Mouse (Mus musculus) liver, embryonic 15.5 days (tissue): ENCODE measurements around the gene Il17ra. TPM values are rescaled to one million over a fixed set of nuclear protein-coding genes. Genes with fewer than 3 reads are reported as not detected.

ENCODE experiments used
- ATAC-seq: fragments of 200-750 bp; cut with Nextera tagmentation; 2 replicates; pipeline ENCODE4 v1.8.0; 2017; ENCODE audit warnings: moderate number of reproducible peaks, mild to moderate bottlenecking, moderate library complexity; ENCODE audit not compliant: insufficient read depth
- H3K27ac ChIP-seq: fragments of 300-500 bp; sonication (generic); replicated peaks from 2 replicates; pipeline ENCODE4 v1.5.1; 2015; ENCODE audit warnings: mild to moderate bottlenecking, inconsistent platforms
- H3K27me3 ChIP-seq: fragments of 300-500 bp; sonication (generic); 2 replicates; pipeline ENCODE4 v1.6.1; 2015; ENCODE audit warnings: mild to moderate bottlenecking, inconsistent platforms
- H3K36me3 ChIP-seq: fragments of 300-500 bp; sonication (generic); replicated peaks from 2 replicates; pipeline ENCODE4 v1.6.1; 2015; ENCODE audit warnings: moderate library complexity, mild to moderate bottlenecking, inconsistent platforms
- H3K4me1 ChIP-seq: fragments of 300-500 bp; sonication (generic); replicated peaks from 2 replicates; pipeline ENCODE4 v1.6.1; 2015; ENCODE audit warnings: inconsistent platforms
- H3K4me2 ChIP-seq: fragments of 300-500 bp; sonication (generic); 2 replicates; pipeline ENCODE4 v1.6.1; 2015; ENCODE audit warnings: moderate library complexity, mild to moderate bottlenecking, inconsistent platforms
- H3K4me3 ChIP-seq: fragments of 300-500 bp; sonication (generic); replicated peaks from 2 replicates; pipeline ENCODE4 v1.5.1; 2015; ENCODE audit warnings: mild to moderate bottlenecking, inconsistent platforms
- H3K9ac ChIP-seq: fragments of 300-500 bp; sonication (generic); 2 replicates; pipeline ENCODE4 v1.6.1; 2015; ENCODE audit warnings: moderate library complexity, mild to moderate bottlenecking, inconsistent platforms
- H3K9me3 ChIP-seq: fragments of 300-500 bp; sonication (generic); replicated peaks from 2 replicates; pipeline ENCODE4 v1.6.1; 2016; ENCODE audit warnings: inconsistent platforms
- WGBS: fragments of 180-500 bp; shearing (Covaris S2); methylation state at CpG from one replicate; pipeline ENCODE4 v1.1.7; 2015; ENCODE audit warnings: mixed read lengths; ENCODE audit not compliant: insufficient replicate concordance; 5-methylcytosine and 5-hydroxymethylcytosine counted together
- polyA plus RNA-seq: library from polyadenylated mRNA; unstranded; fragments of >200 nt; fragmentation: Nextera tagmentation; extraction: Ambion mirVana; gene quantifications from 2 replicates; pipeline ENCODE4 v1.2.1, GENCODE M21; 2015

Gene Il17ra
- polyA plus RNA-seq, 1 experiment from 2014 or later, result 10.4 TPM

DNA sequence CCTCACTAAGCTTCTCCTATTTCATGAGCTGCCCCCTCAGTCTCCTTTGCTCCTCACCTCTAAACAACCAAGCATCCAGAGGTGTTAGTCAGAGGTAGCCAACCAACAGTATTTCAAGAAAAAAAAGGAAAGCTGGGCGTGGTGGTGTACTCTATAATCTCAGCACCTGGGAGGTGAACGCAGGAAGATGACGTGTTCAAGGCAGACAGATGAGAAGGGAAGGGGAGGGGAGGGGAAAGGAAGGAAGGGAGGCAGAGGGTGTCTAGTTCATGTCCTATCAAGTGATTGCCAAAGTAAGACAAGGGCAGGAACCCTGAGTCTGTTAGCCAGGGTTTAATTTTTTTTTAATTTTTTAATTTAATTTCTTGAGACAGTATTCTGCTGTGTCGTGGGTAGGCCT lies 45.6 kb downstream of the Il17ra start:
- ATAC-seq, result no peak
- H3K4me3 ChIP-seq, result no peak overlapping the region

DNA sequence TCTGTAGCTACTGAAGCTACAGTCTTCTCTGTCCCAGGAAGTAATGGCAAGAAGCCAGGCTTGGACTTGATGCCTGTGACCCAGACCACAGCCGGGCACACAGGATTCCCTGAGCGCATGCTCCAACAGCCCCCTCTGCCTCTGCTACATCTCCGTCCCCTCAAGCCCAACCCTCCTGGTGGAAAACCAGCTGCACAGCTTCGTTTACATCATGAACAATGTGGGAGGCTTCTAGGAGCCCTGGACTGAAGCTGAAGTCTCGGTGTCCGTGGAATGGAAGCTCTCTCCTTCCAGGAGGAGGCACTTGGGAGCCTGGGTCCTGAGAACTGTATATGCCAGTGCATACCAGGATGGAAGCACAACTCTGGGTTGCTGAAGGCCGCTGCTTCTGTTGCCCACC lies 46.9 kb downstream of the Il17ra start:
- 79% methylated on average over 7 of the region's 7 CpGs for WGBS
- H3K27me3 ChIP-seq, result no peaks in the 10 kb centered on the region
- H3K4me2 ChIP-seq, result no peak overlapping the region
- H3K36me3 ChIP-seq, result peaks cover 32% of the 10 kb centered on the region
- no peak overlapping the region for H3K27ac ChIP-seq
- ATAC-seq, result no peak
- H3K4me3 ChIP-seq, result no peak overlapping the region
- no peaks in the 10 kb centered on the region for H3K9me3 ChIP-seq
- no peak overlapping the region for H3K9ac ChIP-seq
- peaks cover 25% of the 10 kb centered on the region for H3K4me1 ChIP-seq

More for the DNA sequence above, 45.6 kb downstream of the Il17ra start:
- Histone ChIP-seq H3K27me3 (no peaks in the 10 kb centered on the region), H3K9ac (no peak overlapping the region), H3K9me3 (no peaks in the 10 kb centered on the region), H3K4me2 (no peak overlapping the region), H3K36me3 (peaks cover 24% of the 10 kb centered on the region), H3K27ac (no peak overlapping the region), H3K4me1 (peaks cover 19% of the 10 kb centered on the region)
- WGBS, result 60% methylated on average over 4 of the region's 4 CpGs

DNA sequence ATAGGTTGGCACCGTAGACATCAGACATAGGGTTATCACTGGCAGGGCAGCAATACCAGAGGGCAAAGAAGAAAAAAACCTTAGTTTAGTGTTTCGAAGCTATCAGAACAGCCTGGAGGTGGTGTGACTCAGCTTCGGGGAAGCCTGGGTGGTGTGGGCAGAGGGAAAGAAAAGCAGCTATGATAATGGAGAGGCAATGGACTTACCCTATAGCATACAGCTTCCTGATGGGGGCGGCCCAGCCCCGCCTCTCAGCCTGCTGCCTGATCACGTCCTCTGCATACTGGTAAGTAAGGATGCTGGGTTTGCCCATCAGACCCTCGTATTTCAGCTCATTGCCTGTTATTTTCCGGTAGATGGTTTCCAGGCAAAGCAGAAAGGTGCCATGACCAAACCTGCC lies 47.4 kb downstream of the Il17ra start:
- no peak overlapping the region for H3K4me2 ChIP-seq
- 59% methylated on average over 8 of the region's 8 CpGs for WGBS
- H3K36me3 ChIP-seq, result peaks cover 32% of the 10 kb centered on the region
- no peak for ATAC-seq
- no peaks in the 10 kb centered on the region for H3K27me3 ChIP-seq
- H3K9me3 ChIP-seq, result no peaks in the 10 kb centered on the region
- no peak overlapping the region for H3K4me3 ChIP-seq
- no peak overlapping the region for H3K9ac ChIP-seq
- H3K4me1 ChIP-seq, result peaks cover 29% of the 10 kb centered on the region
- H3K27ac ChIP-seq, result no peak overlapping the region

DNA sequence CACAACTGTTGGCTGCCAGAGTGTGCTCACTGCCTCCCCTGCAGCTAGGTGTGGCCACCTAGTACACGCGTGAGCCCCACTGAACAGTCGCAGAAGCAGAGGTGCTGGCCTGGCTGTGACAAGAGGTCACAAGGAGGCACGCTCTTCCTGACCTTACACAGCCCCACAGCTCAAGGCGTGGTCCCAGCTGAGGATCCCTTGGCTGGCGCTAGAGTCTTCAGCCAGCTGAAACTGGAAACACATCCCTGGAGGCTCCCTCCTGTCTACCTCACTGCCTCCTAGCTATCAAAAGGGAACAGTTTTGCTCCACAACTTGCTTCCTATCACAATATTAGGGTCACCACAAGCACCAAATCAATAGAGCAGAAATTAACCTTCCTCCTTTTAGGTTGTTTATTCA lies 48.2 kb downstream of the Il17ra start:
- ATAC-seq, result no peak
- H3K36me3 ChIP-seq, result peaks cover 32% of the 10 kb centered on the region
- WGBS, result 65% methylated on average over 6 of the region's 6 CpGs

DNA sequence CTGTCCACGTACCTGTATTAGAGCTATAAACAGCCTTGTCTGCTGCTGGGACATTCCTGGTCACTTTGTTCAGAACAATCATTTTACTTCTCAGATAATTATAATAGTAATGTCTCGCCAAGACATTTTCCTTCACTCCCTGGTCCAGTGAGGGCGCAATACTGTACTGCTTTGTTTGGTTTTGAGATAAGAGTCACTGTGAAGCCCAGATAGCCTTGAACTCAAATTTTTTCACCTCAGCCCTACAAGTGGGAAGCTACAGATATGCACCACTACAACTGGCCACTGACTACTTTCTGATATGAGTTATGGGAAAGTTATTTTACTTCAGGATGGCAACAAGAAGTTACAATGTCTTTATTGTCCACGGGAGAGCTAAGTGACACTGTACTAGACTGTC lies 53.4 kb downstream of the Il17ra start:
- peaks cover 33% of the 10 kb centered on the region for H3K36me3 ChIP-seq
- H3K27me3 ChIP-seq, result no peaks in the 10 kb centered on the region
- no peaks in the 10 kb centered on the region for H3K9me3 ChIP-seq
- peak overlapping the region; percentile 86 for H3K27ac ChIP-seq
- WGBS, result 23% methylated on average over 4 of the region's 4 CpGs
- peak; percentile 93 for ATAC-seq
- H3K9ac ChIP-seq, result peak overlapping the region; percentile 24; the same call in 1 of the 2 replicates
- H3K4me1 ChIP-seq, result peaks cover 48% of the 10 kb centered on the region
- H3K4me2 ChIP-seq, result peak overlapping the region; percentile 46
- H3K4me3 ChIP-seq, result no peak overlapping the region

More for the DNA sequence above, 48.2 kb downstream of the Il17ra start:
- H3K4me1 ChIP-seq, result peaks cover 37% of the 10 kb centered on the region
- H3K9me3 ChIP-seq, result no peaks in the 10 kb centered on the region
- H3K4me3 ChIP-seq, result no peak overlapping the region
- no peak overlapping the region for H3K27ac ChIP-seq
- no peak overlapping the region for H3K4me2 ChIP-seq
- no peaks in the 10 kb centered on the region for H3K27me3 ChIP-seq
- H3K9ac ChIP-seq, result no peak overlapping the region

DNA sequence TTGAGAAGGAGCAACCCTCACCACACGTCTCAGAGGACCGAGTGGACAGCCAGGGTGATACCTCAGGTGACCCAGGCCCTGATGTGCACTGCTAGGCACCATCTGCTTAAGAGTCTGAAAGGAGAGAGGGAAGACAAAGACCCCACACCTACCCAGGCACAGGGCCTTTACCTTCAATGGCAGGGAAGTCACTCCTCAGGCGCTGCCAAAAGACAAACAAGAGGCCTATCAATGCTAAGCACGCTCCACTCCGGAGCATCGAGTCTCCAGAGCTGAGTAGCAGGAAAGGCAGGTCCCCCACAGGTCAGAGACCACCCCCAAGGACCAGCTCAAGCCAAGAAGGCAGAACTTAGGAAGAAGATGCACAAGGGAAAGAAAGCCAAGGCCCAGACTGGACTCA lies 53.8 kb downstream of the Il17ra start:
- peak; percentile 71 for ATAC-seq
- H3K27me3 ChIP-seq, result no peaks in the 10 kb centered on the region
- WGBS, result 32% methylated on average over 6 of the region's 6 CpGs
- H3K4me2 ChIP-seq, result peak overlapping the region; percentile 46
- H3K27ac ChIP-seq, result peak overlapping the region; percentile 86
- H3K36me3 ChIP-seq, result peaks cover 36% of the 10 kb centered on the region
- no peak overlapping the region for H3K4me3 ChIP-seq
- H3K9me3 ChIP-seq, result no peaks in the 10 kb centered on the region
- H3K4me1 ChIP-seq, result peaks cover 45% of the 10 kb centered on the region
- H3K9ac ChIP-seq, result peak overlapping the region; percentile 24; the same call in 1 of the 2 replicates

DNA sequence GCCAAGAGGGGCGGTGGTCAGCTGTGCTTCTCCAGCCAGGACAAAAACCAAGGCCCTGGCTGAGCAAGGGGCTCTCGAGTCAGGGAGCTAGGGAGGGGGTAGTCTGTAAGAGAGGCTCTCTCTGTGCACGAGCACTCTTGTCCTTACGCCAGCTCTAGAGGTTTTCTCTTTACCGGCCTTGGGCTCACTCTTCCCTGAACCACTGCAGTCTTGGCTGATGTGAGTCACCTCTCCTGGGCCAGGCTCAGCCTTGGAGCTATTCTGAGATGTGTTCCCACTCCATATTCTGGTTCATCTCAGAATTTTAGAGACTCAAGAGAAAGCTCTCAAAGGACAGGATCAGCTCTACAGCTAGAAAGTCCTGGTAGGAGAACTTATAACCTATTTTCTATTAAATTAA lies 54.3 kb downstream of the Il17ra start:
- Histone ChIP-seq H3K27me3 (no peaks in the 10 kb centered on the region), H3K4me3 (no peak overlapping the region), H3K9ac (no peak overlapping the region), H3K36me3 (peaks cover 40% of the 10 kb centered on the region), H3K4me2 (no peak overlapping the region), H3K4me1 (peaks cover 45% of the 10 kb centered on the region), H3K9me3 (no peaks in the 10 kb centered on the region), H3K27ac (peak overlapping the region; percentile 86)
- 71% methylated on average over 5 of the region's 5 CpGs for WGBS
- ATAC-seq, result no peak

GRCm38 (mm10) chr6:120519647-120520046 lies 56.6 kb downstream of the Il17ra start:
- Histone ChIP-seq H3K4me3 (no peak overlapping the region), H3K36me3 (peaks cover 26% of the 10 kb centered on the region), H3K4me1 (peaks cover 32% of the 10 kb centered on the region), H3K4me2 (no peak overlapping the region), H3K27ac (no peak overlapping the region), H3K9me3 (no peaks in the 10 kb centered on the region), H3K27me3 (no peaks in the 10 kb centered on the region), H3K9ac (no peak overlapping the region)
- WGBS, result 76% methylated on average over 5 of the region's 5 CpGs
- ATAC-seq, result no peak

DNA sequence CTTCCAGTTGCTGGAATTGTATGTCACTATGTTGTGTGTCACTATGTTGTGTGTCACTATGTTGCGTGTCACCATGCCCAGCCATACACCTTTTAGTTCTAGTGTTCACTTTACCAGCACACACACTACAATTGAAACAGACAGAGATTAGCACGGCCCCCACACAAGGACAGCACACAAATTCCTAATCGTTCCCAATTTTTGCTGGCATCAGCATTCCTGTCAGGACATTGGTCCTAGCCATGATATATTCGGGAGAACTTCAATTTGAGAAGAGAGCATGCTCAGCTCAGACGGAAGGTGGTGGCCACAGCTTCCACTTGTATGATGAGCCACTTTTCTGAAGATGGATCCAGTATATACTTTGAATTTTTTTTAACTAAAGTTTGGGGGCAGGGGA lies 61.7 kb downstream of the Il17ra start:
- WGBS, result 78% methylated on average over 5 of the region's 5 CpGs
- H3K9me3 ChIP-seq, result no peaks in the 10 kb centered on the region
- ATAC-seq, result no peak

DNA sequence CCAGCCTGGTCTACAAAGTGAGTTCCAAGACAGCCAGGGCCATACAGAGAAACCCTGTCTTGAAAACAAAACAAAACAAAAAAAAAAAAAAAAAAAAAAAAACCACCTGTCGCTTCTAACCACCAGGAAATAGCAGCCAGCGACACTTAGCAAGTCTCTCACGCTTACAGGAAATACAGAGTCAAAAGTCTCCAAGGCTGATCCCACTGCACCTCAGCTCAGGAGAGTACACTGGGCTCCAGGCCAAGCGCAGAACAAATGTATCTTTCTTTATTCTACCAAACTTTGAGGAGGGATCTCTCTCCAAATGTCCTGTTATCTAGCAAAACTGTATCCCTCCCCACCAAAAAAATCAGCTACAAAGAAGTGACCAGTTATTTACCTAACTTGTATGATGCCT lies 66.1 kb downstream of the Il17ra start:
- Histone ChIP-seq H3K4me1 (peaks cover 41% of the 10 kb centered on the region), H3K27me3 (no peaks in the 10 kb centered on the region), H3K4me3 (no peak overlapping the region), H3K9ac (no peak overlapping the region), H3K36me3 (0 out of 2 replicates have a peak, but pooled peaks cover 7% of the 10 kb centered on the region), H3K4me2 (no peak overlapping the region), H3K9me3 (no peaks in the 10 kb centered on the region), H3K27ac (no peak overlapping the region)
- 59% methylated on average over 4 of the region's 4 CpGs for WGBS
- no peak for ATAC-seq

More for the DNA sequence above, 61.7 kb downstream of the Il17ra start:
- Histone ChIP-seq H3K27ac (no peak overlapping the region), H3K4me1 (peaks cover 18% of the 10 kb centered on the region), H3K27me3 (no peaks in the 10 kb centered on the region), H3K36me3 (peaks cover 33% of the 10 kb centered on the region), H3K9ac (no peak overlapping the region), H3K4me2 (no peak overlapping the region), H3K4me3 (no peak overlapping the region)

DNA sequence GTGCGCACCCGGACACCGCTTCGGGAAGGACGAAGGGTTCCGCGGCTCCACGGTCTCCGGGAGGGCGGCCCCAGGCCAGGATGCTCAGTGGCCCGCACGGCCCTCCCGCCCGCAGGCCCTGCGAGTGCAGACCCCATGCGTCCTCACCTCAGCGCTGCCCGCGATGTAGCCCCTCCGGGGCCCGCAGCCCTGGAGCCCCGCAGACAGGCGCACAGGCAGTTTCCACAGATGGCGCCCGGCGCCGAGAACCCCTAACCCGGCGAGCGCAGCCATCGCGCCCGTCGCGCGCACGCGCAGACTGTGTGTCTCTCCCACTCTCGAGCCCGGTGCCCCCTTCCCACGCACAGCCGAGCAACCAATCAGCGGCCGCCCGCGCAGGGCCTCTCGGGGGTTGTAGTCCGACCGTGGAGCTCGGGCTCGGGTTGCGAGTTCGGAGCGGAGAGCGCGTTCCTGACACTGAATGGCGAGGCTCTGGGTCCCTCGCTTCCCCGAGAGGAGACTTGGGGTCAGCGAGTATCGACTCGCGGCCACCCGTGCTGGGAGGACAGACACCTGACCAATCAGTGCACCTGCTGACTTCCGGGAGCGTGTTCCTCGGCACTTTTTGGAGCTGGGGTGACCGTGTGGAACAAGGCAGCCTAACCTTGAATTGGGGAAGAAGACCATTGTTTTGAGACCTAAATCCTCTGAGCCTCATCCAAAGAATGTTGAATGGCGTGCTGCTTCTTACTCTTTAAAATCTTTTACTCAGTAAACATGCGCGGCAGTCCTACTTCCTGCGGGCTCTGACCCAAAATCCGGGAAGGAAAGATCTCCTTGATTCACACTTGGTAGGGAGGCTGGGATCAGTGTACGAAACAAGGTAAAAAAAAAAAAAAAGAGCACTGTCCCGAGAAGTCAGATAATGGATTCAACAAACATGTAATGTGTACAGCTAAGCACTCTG lies 68.2 kb downstream of the Il17ra start, which contains the start of gene Hdhd5:
Gene Hdhd5, minus strand, starts transcription at position 300 of the 946 bp plus-strand sequence.
- H3K27ac ChIP-seq, result peak within 1 kb of the TSS; percentile 69
- H3K36me3 ChIP-seq, result 0 out of 2 replicates have a peak, but pooled peaks cover 7% of the 10 kb centered on the region
- WGBS, result under 1% methylated on average over 75 of the region's 75 CpGs
- peaks cover 41% of the 10 kb centered on the region for H3K4me1 ChIP-seq
- peak; percentile 94 for ATAC-seq
- H3K4me3 ChIP-seq, result peak within 1 kb of the TSS; percentile 91
- H3K4me2 ChIP-seq, result peak within 1 kb of the TSS; percentile 94
- H3K27me3 ChIP-seq, result no peaks in the 10 kb centered on the region
- peak within 1 kb of the TSS; percentile 83 for H3K9ac ChIP-seq
- no peaks in the 10 kb centered on the region for H3K9me3 ChIP-seq
